Mouse (Mus musculus): ENCODE data around the gene Plppr3. TPM values are rescaled to one million over a fixed set of nuclear protein-coding genes. Genes with fewer than 3 reads are reported as not detected.

Gene Plppr3
- total and polyA plus RNA-seq, 2 experiments from 2014 or later, result 2.5 to 5.9 TPM

DNA sequence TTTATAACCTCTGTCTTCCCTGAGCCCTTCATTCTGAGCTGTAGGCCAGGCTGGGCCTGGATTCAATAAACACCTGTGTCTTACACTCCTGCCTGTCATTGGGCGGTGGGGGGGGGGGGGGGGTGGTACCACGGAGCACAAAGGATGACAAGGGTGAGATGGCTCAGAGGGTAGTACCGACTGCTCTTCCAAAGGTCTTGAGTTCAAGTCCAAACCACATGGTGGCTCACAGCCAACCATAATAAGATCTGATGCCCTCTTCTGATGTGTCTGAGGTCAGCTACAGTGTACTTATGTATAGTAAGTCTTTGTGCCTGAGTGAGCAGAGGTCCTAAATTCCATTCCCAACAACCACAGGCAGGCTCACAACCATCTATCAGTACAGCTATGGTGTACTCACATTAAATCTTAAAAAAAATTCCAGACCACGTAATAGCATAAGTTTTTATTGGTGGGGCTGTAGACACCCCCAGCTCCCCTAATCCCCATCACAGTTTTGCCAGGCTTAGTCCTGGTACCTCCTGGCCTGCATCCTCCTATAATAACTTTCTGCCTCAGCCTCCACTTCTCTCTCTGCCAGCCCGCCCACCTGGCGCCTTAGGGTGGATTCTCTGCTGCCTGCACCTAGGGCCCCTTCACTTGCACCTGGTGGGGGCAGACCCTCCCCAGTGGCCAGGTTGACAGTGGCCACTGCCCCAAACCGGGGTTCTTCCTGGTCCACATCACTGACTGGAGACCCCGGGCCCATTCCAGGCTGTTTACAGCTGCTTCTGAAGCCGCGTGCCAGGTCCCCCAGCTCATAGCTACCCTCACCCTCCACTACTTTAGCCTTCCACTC is 9.9 kb downstream of the Plppr3 start:
- Histone ChIP-seq H3K4me3 (ENCODE audit: low read depth, low read length) (no peak overlapping the region), H3K4me2 (ENCODE audit: low read depth, low read length) (no peak overlapping the region), H3K9ac (replicated peaks; ENCODE audit: low read depth, low read length) (no peak overlapping the region), H3K27me3 (ENCODE audit: control insufficient read depth, insufficient read depth, low read length) (no peaks in the 10 kb centered on the region), H3K9me3 (replicated peaks; ENCODE audit: control insufficient read depth, low read length) (no peaks in the 10 kb centered on the region), H3K27ac (ENCODE audit: low read depth) (no peak overlapping the region), H3K36me3 (replicated peaks; ENCODE audit: control insufficient read depth, insufficient read depth, low read length) (peaks cover 49% of the 10 kb centered on the region), H3K4me1 (ENCODE audit: control insufficient read depth, insufficient read depth) (peaks cover 2% of the 10 kb centered on the region)
- no peak for ATAC-seq (ENCODE audit: insufficient read depth, low read depth)
- no peak for DNase-seq (ENCODE audit: low spot score)
- TF ChIP-seq EP300 (IDR thresholded peaks at IDR 0.05; ENCODE audit: low read depth) (no peak), CTCF (IDR thresholded peaks at IDR 0.05; ENCODE audit: low read depth) (no peak)
- WGBS, result 52% methylated on average over 10 of the region's 10 CpGs

DNA sequence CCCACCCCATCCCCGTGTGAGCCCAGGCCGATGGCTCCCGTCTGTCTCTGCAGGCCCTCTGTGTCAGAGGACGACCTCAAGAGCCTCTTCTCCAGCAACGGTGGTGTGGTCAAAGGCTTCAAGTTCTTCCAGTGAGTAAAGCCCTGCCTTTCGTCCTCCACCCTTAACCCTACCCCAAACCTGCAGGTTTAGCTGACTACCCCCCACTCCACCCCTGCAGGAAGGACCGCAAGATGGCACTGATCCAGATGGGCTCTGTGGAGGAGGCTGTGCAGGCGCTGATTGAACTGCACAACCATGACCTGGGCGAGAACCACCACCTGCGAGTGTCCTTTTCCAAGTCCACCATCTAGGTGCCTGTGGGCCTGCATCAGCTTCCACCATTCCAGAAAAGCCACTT is 11.5 kb downstream of the Plppr3 start:
- no peak for ATAC-seq (ENCODE audit: insufficient read depth, low read depth)

DNA sequence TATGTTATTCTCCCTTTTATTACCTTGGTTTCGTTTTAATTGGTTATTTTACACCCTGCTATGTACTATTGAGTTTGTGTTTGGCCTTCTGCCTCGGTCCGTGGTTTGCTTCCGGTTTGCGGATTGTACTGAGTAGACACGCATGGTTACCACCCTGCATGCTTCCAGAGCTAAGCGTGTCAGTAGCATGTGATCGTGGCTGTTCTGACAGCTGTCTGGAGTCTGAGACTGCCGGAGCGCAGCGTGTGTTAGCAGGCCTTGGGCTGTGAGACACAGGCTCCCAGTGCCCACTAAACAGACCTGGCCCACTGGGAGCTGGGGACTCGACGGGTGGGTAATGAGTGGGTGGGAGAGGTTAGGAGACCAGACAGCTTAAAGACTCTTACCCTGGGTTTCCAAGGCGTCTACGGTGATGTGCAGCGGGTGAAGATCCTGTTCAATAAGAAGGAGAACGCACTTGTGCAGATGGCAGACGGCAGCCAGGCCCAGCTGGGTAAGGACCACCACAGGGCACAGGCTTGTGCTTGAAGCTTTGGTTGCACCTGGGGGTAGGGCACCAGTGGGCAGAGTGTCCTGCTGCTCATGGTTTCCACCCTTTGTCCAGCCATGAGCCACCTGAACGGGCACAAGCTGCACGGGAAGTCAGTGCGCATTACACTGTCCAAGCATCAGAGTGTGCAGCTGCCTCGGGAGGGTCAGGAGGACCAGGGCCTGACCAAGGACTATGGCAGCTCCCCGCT is 12.2 kb downstream of the Plppr3 start:
- WGBS, result 89% methylated on average over 23 of the region's 23 CpGs
- no peak for DNase-seq (ENCODE audit: low spot score)
- no peaks in the 10 kb centered on the region for H3K9me3 ChIP-seq (replicated peaks; ENCODE audit: control insufficient read depth, low read length)

More for the DNA sequence above, 11.5 kb downstream of the Plppr3 start:
- H3K4me2 ChIP-seq (ENCODE audit: low read depth, low read length), result no peak overlapping the region
- H3K4me3 ChIP-seq (ENCODE audit: low read depth, low read length), result no peak overlapping the region
- H3K36me3 ChIP-seq (replicated peaks; ENCODE audit: control insufficient read depth, insufficient read depth, low read length), result peaks cover 63% of the 10 kb centered on the region
- 58% methylated on average over 10 of the region's 10 CpGs for WGBS
- no peaks in the 10 kb centered on the region for H3K27me3 ChIP-seq (ENCODE audit: control insufficient read depth, insufficient read depth, low read length)
- no peak for DNase-seq (ENCODE audit: low spot score)
- peaks cover 17% of the 10 kb centered on the region for H3K4me1 ChIP-seq (ENCODE audit: control insufficient read depth, insufficient read depth)
- no peak overlapping the region for H3K27ac ChIP-seq (ENCODE audit: low read depth)
- H3K9ac ChIP-seq (replicated peaks; ENCODE audit: low read depth, low read length), result no peak overlapping the region
- TF ChIP-seq EP300 (IDR thresholded peaks at IDR 0.05; ENCODE audit: low read depth), result no peak
- H3K9me3 ChIP-seq (replicated peaks; ENCODE audit: control insufficient read depth, low read length), result no peaks in the 10 kb centered on the region

DNA sequence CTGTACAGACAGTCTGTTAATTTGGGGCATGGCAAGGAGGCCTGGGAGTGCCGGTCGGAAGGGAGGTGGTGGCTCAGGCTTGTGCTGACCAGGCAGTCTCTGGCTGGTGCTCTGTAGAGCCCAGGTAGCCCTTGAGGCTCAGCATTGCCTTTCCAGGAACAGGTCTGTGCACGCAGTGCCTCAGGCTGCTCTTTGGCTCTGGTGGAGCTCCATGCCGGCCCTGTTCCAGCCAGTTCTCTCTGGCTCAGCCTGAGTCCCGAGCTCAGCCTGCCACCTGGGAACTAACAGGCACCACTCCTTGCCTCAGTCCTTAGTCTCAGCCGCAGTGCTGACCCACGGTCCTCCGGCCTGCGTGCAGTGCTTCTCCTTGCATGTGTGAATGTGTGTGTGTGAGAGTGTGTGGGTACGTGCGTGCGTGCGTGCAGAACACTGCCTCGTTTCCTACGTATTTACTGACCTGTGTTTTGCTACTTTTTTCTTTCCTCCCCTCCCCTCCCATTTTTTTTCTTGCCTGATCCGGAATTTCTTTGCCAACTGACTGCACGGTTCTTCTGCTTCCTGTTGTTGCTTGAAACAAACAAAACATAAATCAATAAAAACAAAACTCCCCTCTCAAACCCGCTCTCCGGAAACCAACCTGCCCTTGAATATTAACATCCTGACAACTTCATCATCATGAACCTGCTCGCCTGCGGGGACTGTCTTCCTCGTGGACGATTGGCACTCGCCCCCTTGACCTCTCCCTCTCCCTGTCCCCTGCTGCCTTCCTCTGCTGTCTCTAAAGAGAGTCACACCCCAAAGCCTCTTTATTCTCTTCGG is 13.0 kb downstream of the Plppr3 start:
- DNase-seq (ENCODE audit: low spot score) (no peak), ATAC-seq (ENCODE audit: insufficient read depth, low read depth) (no peak)
- Histone ChIP-seq H3K4me3 (ENCODE audit: low read depth, low read length) (no peak overlapping the region), H3K9ac (replicated peaks; ENCODE audit: low read depth, low read length) (no peak overlapping the region), H3K9me3 (replicated peaks; ENCODE audit: control insufficient read depth, low read length) (no peaks in the 10 kb centered on the region), H3K36me3 (replicated peaks; ENCODE audit: control insufficient read depth, insufficient read depth, low read length) (peaks cover 71% of the 10 kb centered on the region), H3K4me2 (ENCODE audit: low read depth, low read length) (no peak overlapping the region), H3K27me3 (ENCODE audit: control insufficient read depth, insufficient read depth, low read length) (no peaks in the 10 kb centered on the region), H3K4me1 (ENCODE audit: control insufficient read depth, insufficient read depth) (peaks cover 32% of the 10 kb centered on the region), H3K27ac (ENCODE audit: low read depth) (no peak overlapping the region)
- 77% methylated on average over 25 of the region's 25 CpGs for WGBS
- no peak for TF ChIP-seq EP300 (IDR thresholded peaks at IDR 0.05; ENCODE audit: low read depth)
- no peak for TF ChIP-seq CTCF (IDR thresholded peaks at IDR 0.05; ENCODE audit: low read depth)

More for the DNA sequence above, 12.2 kb downstream of the Plppr3 start:
- Histone ChIP-seq H3K4me3 (ENCODE audit: low read depth, low read length) (no peak overlapping the region), H3K4me1 (ENCODE audit: control insufficient read depth, insufficient read depth) (peaks cover 24% of the 10 kb centered on the region), H3K36me3 (replicated peaks; ENCODE audit: control insufficient read depth, insufficient read depth, low read length) (peaks cover 66% of the 10 kb centered on the region), H3K27me3 (ENCODE audit: control insufficient read depth, insufficient read depth, low read length) (no peaks in the 10 kb centered on the region), H3K4me2 (ENCODE audit: low read depth, low read length) (no peak overlapping the region), H3K9ac (replicated peaks; ENCODE audit: low read depth, low read length) (no peak overlapping the region), H3K27ac (ENCODE audit: low read depth) (no peak overlapping the region)
- ATAC-seq (ENCODE audit: insufficient read depth, low read depth), result no peak
- no peak for TF ChIP-seq EP300 (IDR thresholded peaks at IDR 0.05; ENCODE audit: low read depth)
- no peak for TF ChIP-seq CTCF (IDR thresholded peaks at IDR 0.05; ENCODE audit: low read depth)

All from heart, postnatal 0 days (tissue).